Mouse (Mus musculus): ENCODE measurements around the gene Shoc2. TPM values are rescaled to one million over a fixed set of nuclear protein-coding genes. Genes with fewer than 3 reads are reported as not detected.
A peak's percentile ranks its signal among the peaks of the same experiment; 100 is the strongest.

The Shoc2 gene
- total and polyA plus RNA-seq, 3 experiments: 14.1 to 27.1 (median 23.7) TPM

GRCm38 (mm10) chr19:53943802-53944785 is at the start of gene Shoc2, which contains the start of gene Bbip1 (continued):
- TF ChIP-seq EP300 (IDR thresholded peaks at IDR 0.05; ENCODE audit: low read length) (0 out of 2 replicates have a peak, but pooled peaks have one; percentile 20), ZNF384 (IDR thresholded peaks at IDR 0.05; ENCODE audit: low read depth, low read length) (no peak)

- dilution Hi-C loops (cut with MboI; ENCODE audit: extremely low pct_ligation_motif_present, extremely low pct_unique_long_range_greater_than_20kb, low sequenced_read_pairs): no loop called here
- DNase-seq (ENCODE audit: extremely low read depth): peak; percentile 75
- no peaks in the 10 kb centered on the region for H3K9me3 ChIP-seq (replicated peaks; ENCODE audit: low read length)
- no peaks in the 10 kb centered on the region for H3K27me3 ChIP-seq (replicated peaks)
- in situ Hi-C loops (cut with MboI; ENCODE audit: low pct_ligation_motif_present, low pct_unique_long_range_greater_than_20kb, low sequenced_read_pairs): no loop called here
- peak overlapping the region; percentile 5 for H3K9ac ChIP-seq (ENCODE audit: insufficient read depth, low read depth)
- H3K79me2 ChIP-seq (replicated peaks; ENCODE audit: control insufficient read depth, extremely low read depth, insufficient read depth, poor library complexity, severe bottlenecking): no peaks in the 10 kb centered on the region
- H3K4me3 ChIP-seq (replicated peaks in 1 of 3; ENCODE audit: low read depth in 2 of 3, low read length in 2 of 3, poor library complexity in 1 of 3): no peak overlapping the region
- H3K36me3 ChIP-seq (replicated peaks in 1 of 2; ENCODE audit: control insufficient read depth in 1 of 2, insufficient read depth in 1 of 2, low read length in 1 of 2): no peaks in the 10 kb centered on the region
- peak overlapping the region; percentile 40 for H3K4me2 ChIP-seq (ENCODE audit: insufficient read depth, low read depth, poor library complexity, severe bottlenecking)
- H3K4me1 ChIP-seq (ENCODE audit: control insufficient read depth in 1 of 2, insufficient read depth in 2 of 2): peaks cover 36 to 82% of the 10 kb centered on the region in 2 experiments
- H3K27ac ChIP-seq (ENCODE audit: insufficient read depth, low read depth): peak overlapping the region; percentile 67
- TF ChIP-seq PAX5 (IDR thresholded peaks at IDR 0.05; ENCODE audit: low read length) (no peak), USF1 (IDR thresholded peaks at IDR 0.05; ENCODE audit: low read depth, low read length) (no peak), MAFK (IDR thresholded peaks at IDR 0.05; ENCODE audit: insufficient replicate concordance, low read length) (peak; percentile 36; the same call in 1 of the 2 replicates), CHD2 (IDR thresholded peaks at IDR 0.05; ENCODE audit: low read length) (0 out of 2 replicates have a peak, but pooled peaks have one; percentile 37), CHD1 (IDR thresholded peaks at IDR 0.05; ENCODE audit: low read depth, low read length) (peak; percentile 99), NRF1 (IDR thresholded peaks at IDR 0.05; ENCODE audit: low read depth, low read length) (no peak), ZNF384 (IDR thresholded peaks at IDR 0.05; ENCODE audit: low read depth, low read length) (peak; percentile 91), ZC3H11A (IDR thresholded peaks at IDR 0.05; ENCODE audit: low read depth, low read length) (no peak), TCF12 (IDR thresholded peaks at IDR 0.05; ENCODE audit: low read depth, low read length) (peak; percentile 70), MYC (IDR thresholded peaks at IDR 0.05; ENCODE audit: low read depth, low read length) (peak; percentile 97), ZKSCAN1 (IDR thresholded peaks at IDR 0.05; ENCODE audit: borderline replicate concordance, low read depth, low read length) (no peak), KAT2A (IDR thresholded peaks at IDR 0.05; ENCODE audit: insufficient replicate concordance, low read length) (peak; percentile 56; the same call in 1 of the 2 replicates), RCOR1 (conservative IDR thresholded peaks at IDR 0.05; ENCODE audit: low read depth, low read length) (0 out of 2 replicates have a peak, but pooled peaks have one; percentile 9), JUND (conservative IDR thresholded peaks at IDR 0.05; ENCODE audit: low read depth, low read length) (no peak), GABPA (IDR thresholded peaks at IDR 0.05; ENCODE audit: insufficient replicate concordance, low read depth, low read length) (no peak), IRF4 (IDR thresholded peaks at IDR 0.05; ENCODE audit: low read depth, low read length) (peak; percentile 83), SIN3A (IDR thresholded peaks at IDR 0.05; ENCODE audit: low read length) (peak; percentile 47), NELFE (IDR thresholded peaks at IDR 0.05; ENCODE audit: low read depth, low read length) (no peak; the same call in 1 of the 2 replicates), ELF1 (IDR thresholded peaks at IDR 0.05; ENCODE audit: low read depth, low read length) (no peak), USF2 (conservative IDR thresholded peaks at IDR 0.05; ENCODE audit: low read depth, low read length) (no peak), RAD21 (IDR thresholded peaks at IDR 0.05; ENCODE audit: low read depth, low read length) (no peak; the same call in 1 of the 2 replicates), EP300 (IDR thresholded peaks at IDR 0.05; ENCODE audit: low read length) (peak; percentile 79), UBTF (IDR thresholded peaks at IDR 0.05; ENCODE audit: low read depth, low read length) (no peak), MEF2A (IDR thresholded peaks at IDR 0.05; ENCODE audit: borderline replicate concordance, low read depth, low read length) (peak; percentile 73; the same call in 1 of the 2 replicates), TBP (conservative IDR thresholded peaks at IDR 0.05; ENCODE audit: low read depth, low read length) (no peak), MAZ (IDR thresholded peaks at IDR 0.05; ENCODE audit: low read depth, low read length) (0 out of 2 replicates have a peak, but pooled peaks have one; percentile 52), POLR2AphosphoS2 (IDR thresholded peaks at IDR 0.05; ENCODE audit: low read depth, low read length) (no peak), BHLHE40 (IDR thresholded peaks at IDR 0.05; ENCODE audit: low read depth, low read length) (peak; percentile 69), MAX (IDR thresholded peaks at IDR 0.05; ENCODE audit: low read length) (peak; percentile 90), JUN (IDR thresholded peaks at IDR 0.05; ENCODE audit: insufficient read depth, low read depth, low read length) (no peak), CTCF (conservative IDR thresholded peaks at IDR 0.05 in 1 of 2, IDR thresholded peaks at IDR 0.05 in 1 of 2; ENCODE audit: low read depth in 2 of 2, low read length in 2 of 2) (no peak), HCFC1 (IDR thresholded peaks at IDR 0.05; ENCODE audit: low read depth, low read length) (no peak), MXI1 (IDR thresholded peaks at IDR 0.05; ENCODE audit: low read depth, low read length) (0 out of 2 replicates have a peak, but pooled peaks have one; percentile 56)
These were observed 49.5 kb upstream of the Shoc2 start for GRCm38 (mm10) chr19:53894538-53895121.

Measured in CH12.LX (cell line).